Mouse (Mus musculus) thymus, postnatal 0 days (tissue): ENCODE measurements around the gene Shkbp1. TPM values are rescaled to one million over a fixed set of nuclear protein-coding genes. Genes with fewer than 3 reads are reported as not detected.

Experiments
- DNase-seq: peaks from one replicate; pipeline ENCODE4 v3.0.0-alpha.2; 2015; ENCODE audit warnings: low spot score
- polyA plus RNA-seq: library from polyadenylated mRNA; unstranded; fragments of >200 nt; fragmentation: Nextera tagmentation; extraction: Ambion mirVana; gene quantifications from 2 replicates; pipeline ENCODE4 v1.2.1, GENCODE M21; 2015

Shkbp1 gene
- polyA plus RNA-seq, 1 experiment from 2014 or later: 46.3 TPM

DNA sequence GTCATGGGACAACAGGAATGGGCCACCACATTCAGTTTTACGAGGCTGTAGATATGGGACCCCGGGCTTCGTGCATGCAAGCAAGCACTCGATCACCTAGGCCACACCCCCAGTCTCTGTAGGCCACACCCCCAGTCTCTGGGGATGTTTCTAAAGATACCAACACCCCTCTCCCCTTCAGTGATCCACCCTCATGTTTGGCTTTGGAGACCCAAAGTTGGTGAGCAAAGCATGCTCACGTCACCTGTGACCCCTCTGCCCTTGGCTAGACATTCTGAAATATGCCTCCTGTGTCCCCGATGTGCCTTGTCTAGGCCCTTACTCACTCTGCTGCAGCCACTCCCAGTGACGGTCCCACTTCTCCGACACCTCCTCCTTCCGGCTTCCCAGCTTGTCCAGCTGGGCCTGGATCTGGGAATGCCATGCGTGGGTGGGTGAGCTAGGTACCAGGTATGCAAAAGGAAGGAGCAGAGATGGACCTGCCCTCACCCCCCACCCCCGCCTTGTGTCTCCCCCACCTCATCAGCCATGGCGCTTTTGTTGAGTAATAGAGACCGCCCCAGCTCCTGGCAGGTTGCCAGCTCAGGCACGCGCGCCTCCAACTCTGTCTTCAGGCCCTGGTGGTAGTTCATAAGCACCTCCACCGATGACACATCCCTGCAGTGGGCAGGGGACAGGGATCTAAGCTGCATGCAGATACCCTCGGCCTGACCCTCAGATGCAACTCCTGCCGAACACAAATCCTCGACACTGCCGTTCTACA, 10.4 kb upstream of the Shkbp1 start:
- no peak for DNase-seq

DNA sequence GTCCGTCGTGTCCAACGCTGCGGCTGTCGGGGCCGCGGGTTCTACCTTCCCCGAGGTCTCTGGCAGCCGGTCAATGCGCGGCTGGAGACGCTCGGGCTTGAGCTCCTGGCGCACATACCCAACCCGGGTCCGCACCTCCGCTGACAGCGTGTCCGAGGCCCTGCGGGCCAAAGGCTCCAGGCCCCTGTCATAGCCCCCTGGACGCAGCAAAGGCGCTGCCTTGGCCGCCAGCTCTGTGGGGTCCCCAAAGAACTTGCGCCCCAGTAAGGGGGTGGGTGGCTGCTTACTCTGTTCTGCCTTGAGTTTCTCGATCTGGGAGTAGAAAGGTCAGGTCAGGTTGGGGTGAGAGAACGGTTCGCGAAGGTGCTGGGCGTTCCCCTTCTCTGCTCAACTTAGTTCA, 8.6 kb upstream of the Shkbp1 start:
- DNase-seq: no peak

DNA sequence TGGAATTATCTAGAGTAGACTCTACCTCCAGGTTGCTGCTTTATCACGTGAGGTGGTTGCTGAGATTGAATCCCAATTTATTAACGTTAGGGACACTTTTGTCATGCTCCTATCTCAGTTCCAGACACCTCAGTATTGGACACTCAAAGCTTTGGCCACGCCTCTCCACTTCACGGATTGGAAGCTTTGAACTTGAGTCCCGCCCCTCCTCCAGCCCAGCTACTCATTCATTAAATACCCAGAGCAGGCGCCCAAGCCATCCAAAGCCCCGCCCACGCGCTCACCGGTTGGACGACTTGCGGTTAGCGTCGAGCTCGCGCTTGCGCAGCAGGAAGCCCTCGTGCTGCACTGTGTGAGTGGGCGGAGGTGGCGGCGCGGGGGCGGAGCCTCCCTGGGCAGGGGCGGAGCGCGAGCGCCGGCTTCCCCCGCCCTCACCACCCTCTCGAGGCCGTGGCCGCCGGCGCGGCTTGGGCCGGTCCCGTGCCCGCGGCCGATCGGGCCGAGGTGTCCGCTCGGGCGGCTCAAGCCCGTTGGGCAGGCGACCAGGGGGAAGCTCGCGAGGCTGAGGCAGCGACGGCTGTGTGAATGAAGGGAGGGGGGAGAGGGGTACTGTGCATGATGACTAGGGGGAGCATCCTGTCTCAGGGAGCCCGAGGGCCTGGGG, 5.6 kb upstream of the Shkbp1 start:
- peak; percentile 97 for DNase-seq

DNA sequence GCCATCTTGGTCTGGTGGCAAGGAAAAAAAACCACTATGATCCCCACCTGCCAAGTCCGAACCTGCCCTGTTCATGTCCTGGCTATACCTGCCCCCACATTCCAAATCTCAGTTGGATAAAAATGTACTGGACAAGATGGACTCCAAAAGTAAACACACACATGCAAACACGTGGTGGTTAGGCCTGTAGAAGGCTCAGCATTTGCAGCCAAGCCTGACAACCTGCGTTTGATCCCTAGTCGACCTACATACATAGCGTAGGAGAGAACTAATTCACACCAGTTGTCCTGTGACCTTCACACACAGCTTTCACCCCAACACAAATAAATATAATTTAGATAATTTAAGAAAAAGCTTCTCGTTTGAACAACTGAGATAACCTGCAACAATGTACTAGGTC, 4.9 kb upstream of the Shkbp1 start:
- no peak for DNase-seq

DNA sequence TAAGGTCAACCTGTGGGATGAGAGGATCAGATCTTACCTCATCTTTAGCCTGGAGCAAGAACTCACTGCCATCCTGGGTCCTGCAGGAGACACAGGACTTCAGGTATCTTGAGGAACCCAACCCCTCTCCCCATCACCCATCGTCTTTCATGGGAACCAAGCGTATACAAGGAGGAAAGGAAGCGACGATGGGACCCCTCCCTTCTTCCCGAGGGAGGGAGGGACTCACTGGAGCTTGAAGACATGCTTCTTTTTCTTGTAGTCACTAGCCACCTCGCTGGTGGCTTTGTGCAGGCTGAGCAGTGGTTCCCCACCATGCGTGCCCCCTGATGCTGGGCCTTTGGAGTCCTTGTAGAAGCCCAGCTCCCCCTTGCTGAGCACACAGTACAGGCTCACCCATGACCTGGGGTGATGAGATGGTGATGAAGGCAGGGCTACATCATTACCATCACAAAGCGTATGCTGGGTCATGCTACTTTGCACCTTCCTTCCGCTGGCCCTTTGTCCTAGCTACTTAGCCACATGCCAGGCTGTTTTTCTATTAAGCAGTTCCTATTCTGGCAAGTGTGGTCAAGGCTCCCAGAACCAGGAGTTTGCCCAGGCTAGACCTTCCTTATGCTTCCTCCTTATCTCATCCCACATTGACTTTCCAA, 4.0 kb upstream of the Shkbp1 start:
- DNase-seq: no peak

DNA sequence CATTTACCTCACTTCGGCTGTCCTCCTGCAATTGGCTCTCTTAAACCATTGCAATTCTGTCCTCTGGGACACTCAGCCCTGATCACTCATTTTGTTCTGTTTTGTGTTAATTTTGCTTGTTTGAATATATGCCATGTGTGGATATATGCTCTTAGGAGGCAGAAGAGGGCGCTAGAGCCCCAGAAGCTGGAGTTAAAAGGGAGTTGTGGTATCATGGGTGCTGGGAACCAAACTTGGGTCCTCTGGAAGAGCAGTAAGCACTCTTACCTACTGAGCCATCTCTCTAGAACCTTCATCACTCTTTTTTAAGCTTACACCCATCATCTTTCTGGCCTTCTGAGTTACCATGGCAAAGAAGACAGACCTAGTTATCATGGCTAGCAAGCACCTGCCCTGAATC, 3.3 kb upstream of the Shkbp1 start:
- DNase-seq: no peak

DNA sequence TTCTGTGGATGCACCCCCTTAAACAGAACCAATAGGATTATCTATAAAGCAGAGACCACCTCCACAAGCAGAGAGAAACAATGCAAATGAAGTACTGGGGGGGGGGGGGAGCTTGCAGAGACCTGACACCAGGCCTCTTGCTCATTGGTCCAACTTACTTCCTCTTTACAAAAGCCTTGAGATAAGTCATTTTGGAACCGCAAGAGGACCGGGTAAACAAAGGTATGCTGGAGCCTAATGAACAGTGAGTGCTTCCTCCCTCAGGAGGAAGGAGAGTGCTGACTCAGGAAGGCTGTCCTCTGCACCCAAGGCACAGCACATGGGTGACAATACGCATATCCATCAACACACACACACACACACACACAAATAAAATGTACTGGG, 1.8 kb upstream of the Shkbp1 start:
- peak; percentile 37 for DNase-seq

DNA sequence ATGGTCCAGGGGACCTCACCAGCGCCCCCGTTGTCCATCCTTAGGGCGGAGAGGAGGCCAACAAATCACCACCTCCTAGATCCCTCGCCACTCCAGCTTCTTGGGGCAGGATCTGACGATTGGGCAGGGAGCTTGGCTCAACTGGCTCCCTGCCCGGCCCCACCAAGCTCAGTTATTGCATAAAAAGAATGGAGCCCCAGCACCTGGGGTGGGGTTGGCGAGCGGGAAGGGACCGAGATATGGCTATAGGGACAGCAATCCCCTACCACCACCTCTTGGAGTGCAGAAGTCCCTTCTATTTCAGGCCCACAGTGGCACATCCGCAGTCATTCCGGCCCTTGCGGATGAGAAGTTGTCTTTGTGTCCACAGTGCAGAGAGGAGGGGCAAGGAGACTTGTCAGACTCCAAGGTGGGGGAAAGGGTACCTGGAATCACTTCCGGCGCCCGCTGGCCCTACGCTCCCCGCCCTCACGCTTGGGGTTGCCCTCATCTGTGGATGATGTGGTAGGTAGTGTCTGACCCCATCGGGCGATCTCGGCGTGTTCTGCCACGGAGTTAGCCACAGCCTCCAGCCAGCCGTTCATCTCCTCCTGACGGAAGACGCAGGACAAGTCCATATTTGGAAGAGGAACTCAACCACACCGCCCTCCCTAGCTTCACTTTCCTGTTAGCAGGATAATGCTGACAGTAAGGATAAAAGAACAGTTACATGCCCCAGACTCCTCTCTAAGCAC, 1.2 kb upstream of the Shkbp1 start, which contains the start of gene Gm20479:
TSS of gene Gm20479 (minus strand) at position 559 of the 734 bp plus-strand sequence.
- DNase-seq: no peak

DNA sequence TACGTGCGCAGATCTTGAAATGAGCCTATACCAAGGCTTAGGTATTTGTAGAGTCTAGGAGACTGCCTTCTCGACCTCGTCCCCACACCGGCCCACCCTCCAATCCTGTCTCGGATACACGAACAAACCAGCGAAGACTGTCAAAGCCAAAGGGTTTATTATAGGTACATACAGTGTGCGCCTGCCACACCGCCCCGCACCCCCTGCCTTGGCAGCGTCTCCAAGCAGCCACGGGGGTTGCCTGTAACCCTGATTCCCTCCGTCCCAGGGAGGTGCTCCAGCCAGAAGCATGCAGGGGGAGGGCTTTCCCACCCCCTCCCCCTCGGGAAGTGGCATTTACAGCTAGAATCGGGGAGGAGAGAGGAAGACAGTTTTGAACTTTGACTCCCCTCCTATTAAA, 429 bp upstream of the Shkbp1 start:
- DNase-seq: no peak

DNA sequence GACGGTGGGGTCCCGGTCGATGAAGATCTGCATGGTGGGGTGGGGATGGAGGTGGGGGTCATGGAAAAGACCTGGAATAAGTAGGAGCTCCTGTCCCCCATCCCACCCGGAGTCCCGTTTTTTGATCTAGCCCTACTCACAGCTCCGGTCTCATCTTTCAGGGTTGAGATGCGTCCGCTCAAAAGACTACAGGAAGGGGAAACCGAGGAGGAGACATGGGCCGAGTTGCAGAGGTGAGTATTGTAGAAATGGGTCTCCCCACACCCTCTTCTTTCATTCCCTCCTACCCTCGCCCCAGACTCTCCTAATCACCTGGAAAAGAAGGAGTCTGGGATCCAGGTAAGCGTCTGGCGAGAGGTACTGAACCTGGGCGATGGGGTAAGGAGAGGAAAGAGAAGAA, 558 bp downstream of the Shkbp1 start:
- no peak for DNase-seq

DNA sequence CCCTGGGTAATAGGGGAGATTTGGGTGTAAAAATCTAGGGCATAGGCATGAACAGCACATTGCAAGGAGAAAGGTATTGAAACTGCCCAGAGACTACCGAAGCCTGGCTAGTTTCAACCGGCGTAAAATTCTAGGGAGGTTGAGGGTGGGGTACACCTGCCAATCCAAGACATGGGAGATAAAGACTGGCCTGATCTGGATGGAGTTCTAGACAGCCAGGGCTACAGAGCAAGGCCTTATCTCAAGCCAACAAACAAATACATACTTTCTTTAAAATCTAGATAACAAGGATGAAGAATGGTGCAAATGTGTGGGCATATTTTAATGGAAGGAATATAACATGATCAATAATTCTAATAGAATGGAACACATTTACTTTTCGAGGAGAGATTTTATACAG, 1.0 kb downstream of the Shkbp1 start:
- DNase-seq: no peak

DNA sequence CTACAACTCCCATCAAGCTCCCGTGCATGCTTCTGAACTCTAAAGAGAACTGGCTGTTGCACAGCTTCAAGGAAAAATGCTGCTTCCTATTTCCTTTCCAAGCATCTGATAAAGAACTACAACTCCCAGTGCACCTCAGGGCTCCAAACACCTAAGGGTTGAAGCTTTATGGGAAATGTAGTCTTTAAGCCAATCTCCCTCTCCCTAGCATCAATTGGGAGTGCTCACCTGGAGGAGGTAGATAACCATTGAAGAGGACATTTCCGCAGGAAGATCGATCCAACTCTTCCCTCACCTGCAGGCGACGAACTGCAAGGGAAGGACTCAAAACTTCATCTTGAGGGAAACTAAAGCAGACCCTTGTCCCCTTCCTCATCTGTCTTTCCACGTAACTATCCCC, 1.7 kb downstream of the Shkbp1 start:
- peak; percentile 30 for DNase-seq

DNA sequence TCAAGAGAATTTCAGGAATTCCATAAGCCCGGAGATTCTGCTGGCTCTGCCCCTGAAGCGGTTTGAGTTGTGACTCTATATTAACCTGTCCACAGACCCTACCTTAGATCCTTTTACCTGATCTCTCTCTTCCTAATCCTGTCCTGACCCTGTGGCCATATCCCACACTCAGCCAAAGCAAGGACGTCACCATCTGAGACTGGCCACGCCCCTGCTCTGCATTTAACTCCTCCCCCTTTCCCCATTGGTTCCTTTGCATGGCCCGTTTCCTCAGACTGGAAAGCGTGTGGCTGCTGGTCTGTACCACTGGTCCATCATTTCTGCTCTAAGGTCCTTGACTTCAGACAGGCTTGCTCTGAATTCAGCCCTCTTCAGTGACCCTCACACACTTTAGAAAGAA, 10.4 kb downstream of the Shkbp1 start:
- DNase-seq: no peak

DNA sequence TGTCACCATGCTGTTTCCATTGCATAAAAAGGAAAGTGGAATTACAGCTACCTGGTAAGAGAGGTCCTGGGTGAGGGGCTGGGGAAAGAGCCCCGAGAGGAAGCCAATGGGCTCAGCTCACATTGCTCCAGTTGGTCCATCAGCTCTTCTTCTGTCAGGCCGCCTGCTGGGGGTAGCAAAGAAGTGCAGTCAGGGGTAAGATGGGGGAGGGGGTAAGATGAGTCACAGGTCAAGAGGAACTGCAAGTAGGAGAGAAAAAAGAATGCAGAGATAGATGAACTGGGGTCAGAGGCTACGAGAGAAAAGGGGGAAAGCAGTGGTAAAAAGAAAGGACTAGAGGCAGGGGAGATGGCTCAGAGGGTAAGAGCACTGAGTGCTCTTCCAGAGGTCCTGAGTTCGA, 13.2 kb downstream of the Shkbp1 start:
- DNase-seq: no peak

DNA sequence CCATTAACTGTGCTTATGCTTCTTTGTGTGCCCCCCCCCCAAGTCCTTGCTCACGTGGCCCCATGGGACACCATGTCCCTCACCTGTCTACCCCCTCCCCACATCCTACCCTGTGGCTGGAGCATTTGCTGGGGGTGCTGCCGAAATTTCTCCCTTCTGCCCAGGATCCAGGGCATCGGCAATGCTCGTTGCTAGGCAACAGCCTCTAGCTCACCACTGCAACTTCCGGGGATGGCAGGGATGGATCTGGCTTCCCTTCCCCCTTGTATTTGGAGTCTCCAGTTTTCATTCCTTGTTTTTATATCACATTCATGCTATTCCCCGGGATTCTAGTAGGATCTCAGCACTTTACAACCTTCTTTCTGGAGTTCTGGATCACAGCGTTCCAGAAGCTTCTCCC, 16.3 kb downstream of the Shkbp1 start:
- DNase-seq: no peak

DNA sequence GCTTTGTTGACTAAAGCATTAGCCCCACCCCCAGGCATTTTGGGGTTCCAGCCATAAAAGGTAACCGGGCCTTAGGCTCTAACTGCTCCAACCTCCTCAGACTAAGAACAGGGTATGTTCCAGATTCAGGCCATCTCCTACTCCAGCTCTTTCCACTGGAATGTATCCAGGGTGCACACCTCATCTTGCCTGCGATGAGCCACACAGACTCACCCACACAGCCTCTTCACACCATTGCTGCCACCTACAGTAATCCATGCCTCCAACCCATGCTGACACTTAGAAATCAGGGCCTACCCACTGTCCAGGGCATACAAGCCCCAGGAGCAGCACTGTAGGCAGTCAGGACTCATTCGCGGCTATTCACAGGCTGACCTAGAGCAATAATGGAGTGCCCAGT, 16.7 kb downstream of the Shkbp1 start:
- DNase-seq: no peak

DNA sequence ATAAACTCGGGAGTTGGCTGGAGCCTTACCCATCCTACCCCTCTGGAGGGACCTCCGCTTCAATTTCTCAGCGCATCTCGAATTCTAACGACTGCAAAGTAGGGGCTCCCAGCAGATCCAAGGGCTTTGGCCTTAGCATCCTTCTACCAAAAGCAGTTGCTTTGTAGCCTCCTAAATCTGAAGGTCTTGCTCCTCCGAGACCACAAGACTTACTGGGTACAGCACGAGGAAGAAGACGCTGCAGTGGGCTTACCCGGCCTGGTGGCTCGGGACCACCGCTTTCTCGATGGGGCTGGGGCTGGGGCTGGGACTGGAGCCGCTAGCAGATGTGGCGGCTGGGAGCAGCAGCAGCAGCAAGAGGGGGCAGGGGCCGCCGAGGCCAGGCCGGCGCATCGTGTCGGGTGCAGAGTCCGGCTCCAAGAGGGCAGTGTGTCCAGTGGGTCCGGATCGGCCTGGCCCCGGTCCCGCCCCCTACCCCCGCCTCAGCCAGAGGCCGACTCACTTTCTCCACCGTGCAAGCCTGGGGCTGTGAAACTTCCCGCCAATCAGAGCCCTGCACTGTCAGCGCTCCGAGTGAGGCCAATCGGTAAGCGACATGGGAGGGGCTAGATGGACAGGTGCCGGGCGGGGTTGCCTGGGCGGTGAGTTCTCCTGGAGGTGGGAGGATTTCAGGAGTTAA, 18.5 kb downstream of the Shkbp1 start, which contains the start of gene Ltbp4:
TSS of gene Ltbp4 (minus strand) at position 518 of the 679 bp plus-strand sequence.
- DNase-seq: no peak

DNA sequence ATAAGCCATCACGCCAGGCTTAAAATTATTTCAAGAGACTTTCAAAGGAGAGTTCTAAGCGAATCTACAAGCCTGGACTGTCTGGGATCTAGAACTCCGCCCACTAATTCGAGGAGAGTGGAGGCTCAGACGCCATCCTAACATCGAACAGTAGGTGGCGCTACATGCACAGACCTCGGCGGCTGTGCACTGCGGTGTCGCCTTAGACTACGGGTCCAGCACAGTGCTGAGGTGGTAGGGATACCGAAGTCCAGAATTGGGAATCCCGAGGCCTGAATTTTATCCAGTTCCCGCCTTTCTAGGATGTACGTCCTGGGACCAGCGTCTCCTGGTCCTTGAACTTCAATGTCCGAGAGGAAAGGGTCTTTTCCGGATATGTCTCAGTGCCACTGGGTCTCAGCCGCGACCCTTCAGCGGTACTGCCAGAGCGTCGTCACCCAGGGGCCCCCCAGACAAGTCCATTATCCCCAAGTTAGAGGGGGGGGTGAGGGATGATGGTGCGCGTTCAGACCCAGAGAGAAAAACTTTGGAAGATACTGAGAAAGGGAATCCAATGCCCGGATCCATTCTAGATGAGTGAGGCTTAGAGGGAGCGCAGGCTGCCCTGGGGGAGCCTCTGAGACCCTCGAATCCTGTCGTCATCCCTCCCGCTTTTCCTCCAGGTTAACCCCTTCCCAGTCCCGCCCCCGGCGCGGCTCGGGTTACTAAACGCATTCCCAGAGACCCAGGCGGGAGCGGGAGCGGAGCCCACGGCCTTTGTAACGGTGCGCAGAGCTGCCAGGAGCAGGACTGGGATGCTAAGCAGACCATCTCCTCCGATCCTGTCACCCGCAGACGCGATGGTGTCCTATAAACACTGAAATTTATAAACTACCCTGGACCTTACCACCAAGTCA, 19.6 kb downstream of the Shkbp1 start:
- DNase-seq: peak; percentile 83

DNA sequence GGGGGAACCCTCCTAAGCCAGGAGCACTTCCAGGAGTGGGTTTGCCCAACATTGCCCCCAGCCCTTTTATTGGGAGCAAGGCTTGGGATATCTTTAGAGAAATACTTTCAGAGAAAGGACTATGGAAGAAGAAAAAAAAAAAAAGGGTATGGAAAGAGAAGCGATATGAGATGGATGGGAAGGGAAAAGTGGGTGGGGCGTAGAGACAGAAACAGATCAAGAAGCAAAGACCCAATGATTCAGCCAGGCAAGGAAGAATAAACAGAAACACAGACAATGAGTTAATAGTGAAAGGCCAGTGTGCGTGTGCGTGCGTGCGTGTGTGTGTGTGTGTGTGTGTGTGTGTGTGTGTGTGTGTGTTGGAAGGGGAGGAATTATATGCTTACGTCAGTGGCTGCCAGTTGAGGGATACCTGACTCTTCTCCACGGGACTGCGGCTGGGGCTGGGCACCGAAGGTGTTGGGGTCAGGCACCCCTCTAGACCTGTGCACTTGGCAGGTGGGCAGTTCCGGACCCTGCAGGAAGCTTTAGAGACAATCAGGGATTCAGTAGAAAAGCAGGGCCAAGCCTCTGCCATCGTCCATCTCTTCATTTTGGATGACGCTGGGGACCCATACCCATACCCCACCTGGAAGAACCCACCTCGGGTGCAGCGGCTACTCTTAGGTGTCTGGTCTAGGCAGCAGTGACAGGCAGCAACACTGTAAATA, 20.7 kb downstream of the Shkbp1 start:
- no peak for DNase-seq
